Mouse (Mus musculus) heart, embryonic 14.5 days (tissue): ENCODE results near the gene Tpk1. TPM values are rescaled to one million over a fixed set of nuclear protein-coding genes. Genes with fewer than 3 reads are reported as not detected.

Experiments used
- ATAC-seq: fragments of 200-750 bp; cut with Nextera tagmentation; 2 replicates; pipeline ENCODE4 v1.8.0; 2017; ENCODE audit warnings: low read depth, moderate TSS enrichment; ENCODE audit not compliant: insufficient number of reproducible peaks, insufficient read depth, low FRiP score
- H3K27ac ChIP-seq, 2 experiments: fragments of 200-500 bp in 1 of 2; fragments of 300-500 bp in 1 of 2; sonication (generic) in 1 of 2; replicated peaks in 1 of 2; 2 replicates each; pipeline ENCODE4 v1.5.1; 2012 to 2014; ENCODE audit warnings: low read depth in 2 of 2, low read length in 2 of 2, control low read depth in 1 of 2, mild to moderate bottlenecking in 1 of 2, mixed read lengths in 1 of 2; ENCODE audit not compliant: control insufficient read depth in 1 of 2, insufficient read depth in 1 of 2
- H3K27me3 ChIP-seq: fragments of 300-500 bp; sonication (generic); 2 replicates; pipeline ENCODE4 v1.6.1; 2014; ENCODE audit warnings: mild to moderate bottlenecking, low read length, control low read depth; ENCODE audit not compliant: control insufficient read depth, insufficient read depth
- H3K36me3 ChIP-seq: fragments of 300-500 bp; sonication (generic); 2 replicates; pipeline ENCODE4 v1.6.1; 2014; ENCODE audit warnings: mild to moderate bottlenecking, control low read depth, low read length, mixed read lengths; ENCODE audit not compliant: control insufficient read depth, insufficient read depth
- H3K4me1 ChIP-seq, 2 experiments: fragments of 200-500 bp in 1 of 2; fragments of 300-500 bp in 1 of 2; sonication (generic) in 1 of 2; 2 replicates each; pipeline ENCODE4 v1.6.1; 2012 to 2014; ENCODE audit warnings: low read length in 2 of 2, control low read depth in 1 of 2, mixed read lengths in 1 of 2; ENCODE audit not compliant: control insufficient read depth in 2 of 2, insufficient read depth in 2 of 2
- H3K4me2 ChIP-seq: fragments of 300-500 bp; sonication (generic); 2 replicates; pipeline ENCODE4 v1.6.1; 2014; ENCODE audit warnings: mild to moderate bottlenecking, low read length
- H3K4me3 ChIP-seq, 2 experiments: fragments of 200-500 bp in 1 of 2; fragments of 300-500 bp in 1 of 2; sonication (generic) in 1 of 2; 2 replicates each; pipeline ENCODE4 v1.5.1; 2012 to 2014; ENCODE audit warnings: low read length in 2 of 2, mild to moderate bottlenecking in 2 of 2, control low read depth in 1 of 2, low read depth in 1 of 2, moderate library complexity in 1 of 2; ENCODE audit not compliant: control insufficient read depth in 1 of 2, insufficient read depth in 1 of 2
- H3K9ac ChIP-seq: fragments of 300-500 bp; sonication (generic); 2 replicates; pipeline ENCODE4 v1.6.1; 2014; ENCODE audit warnings: mild to moderate bottlenecking, low read length
- H3K9me3 ChIP-seq: fragments of 300-500 bp; sonication (generic); 2 replicates; pipeline ENCODE4 v1.6.1; 2016; ENCODE audit warnings: low read length, control low read depth; ENCODE audit not compliant: control insufficient read depth
- WGBS: fragments of 180-500 bp; shearing (Covaris S2); extraction: QIAGEN DNeasy Blood & Tissue Kit; methylation state at CpG from one replicate; pipeline ENCODE4 v1.1.7; 2014; 5-methylcytosine and 5-hydroxymethylcytosine counted together
- polyA plus RNA-seq: library from polyadenylated mRNA; unstranded; fragments of >200 nt; fragmentation: Nextera tagmentation; extraction: Ambion mirVana; gene quantifications from 2 replicates; pipeline ENCODE4 v1.2.1, GENCODE M21; 2014

Tpk1 gene
- polyA plus RNA-seq, 1 experiment from 2014 or later: 8.6 TPM

DNA sequence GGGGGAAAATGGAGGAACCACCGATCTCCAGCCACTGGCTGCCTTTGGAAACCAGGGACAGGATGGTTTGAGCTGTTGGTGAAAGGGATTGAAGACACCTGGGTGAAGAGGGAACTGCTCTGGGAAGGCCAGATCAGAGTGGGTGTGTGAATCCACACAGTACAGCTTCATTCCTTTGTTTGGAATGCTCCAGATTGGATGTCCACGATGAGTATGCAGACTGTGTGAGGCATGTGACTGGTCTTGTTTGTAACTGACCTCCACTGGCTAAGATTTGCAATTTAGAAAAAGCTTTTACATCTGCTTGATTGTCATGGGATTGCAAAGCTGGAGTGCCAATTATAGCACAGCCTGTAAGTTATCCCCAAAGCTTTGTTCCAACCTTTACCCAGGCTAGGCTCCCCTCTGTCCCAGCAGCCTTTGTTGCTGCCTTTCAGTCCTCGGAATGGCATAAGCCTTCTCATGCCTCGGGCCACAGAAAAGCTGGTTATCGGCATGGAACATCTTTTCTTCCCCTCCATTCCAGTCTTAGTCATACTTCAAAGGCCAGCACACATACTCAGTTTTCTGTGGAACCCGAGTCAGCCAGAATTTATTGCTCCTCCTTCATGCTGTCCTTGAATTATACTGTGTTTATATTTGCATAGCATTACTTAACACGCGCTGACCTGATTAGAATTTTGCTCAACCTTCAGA, 353.0 kb downstream of the Tpk1 start:
- no peaks in the 10 kb centered on the region for H3K36me3 ChIP-seq
- H3K4me1 ChIP-seq: no peaks in the 10 kb centered on the region
- no peaks in the 10 kb centered on the region for H3K9me3 ChIP-seq
- H3K9ac ChIP-seq: no peak overlapping the region
- no peaks in the 10 kb centered on the region for H3K27me3 ChIP-seq
- 74% methylated on average over 8 of the region's 8 CpGs for WGBS
- H3K4me2 ChIP-seq: no peak overlapping the region
- no peak overlapping the region for H3K27ac ChIP-seq
- H3K4me3 ChIP-seq: no peak overlapping the region
- no peak for ATAC-seq

- Histone ChIP-seq H3K9ac (no peak overlapping the region), H3K36me3 (no peaks in the 10 kb centered on the region), H3K4me3 (no peak overlapping the region), H3K27ac (no peak overlapping the region), H3K4me1 (no peaks in the 10 kb centered on the region), H3K9me3 (no peaks in the 10 kb centered on the region), H3K4me2 (no peak overlapping the region), H3K27me3 (no peaks in the 10 kb centered on the region)
- no peak for ATAC-seq
Measured at GRCm38 (mm10) chr6:43312546-43312945, 353.5 kb downstream of the Tpk1 start.

- WGBS: 48% methylated on average over 6 of the region's 6 CpGs
- no peak for ATAC-seq
- H3K9me3 ChIP-seq: no peaks in the 10 kb centered on the region
- no peak overlapping the region for H3K27ac ChIP-seq
- no peaks in the 10 kb centered on the region for H3K4me1 ChIP-seq
- no peaks in the 10 kb centered on the region for H3K27me3 ChIP-seq
- no peaks in the 10 kb centered on the region for H3K36me3 ChIP-seq
- H3K4me2 ChIP-seq: no peak overlapping the region
- H3K9ac ChIP-seq: no peak overlapping the region
- no peak overlapping the region for H3K4me3 ChIP-seq
Measured at GRCm38 (mm10) chr6:43310071-43310470, 356.0 kb downstream of the Tpk1 start.

GRCm38 (mm10) chr6:43309454-43309853, 356.6 kb downstream of the Tpk1 start, which contains the start of gene Nobox:
Gene Nobox (minus strand): TSS chr6:43309554.
- Histone ChIP-seq H3K9me3 (no peaks in the 10 kb centered on the region), H3K4me2 (no peak within 1 kb of the TSS), H3K27ac (no peak within 1 kb of the TSS), H3K27me3 (no peaks in the 10 kb centered on the region), H3K9ac (no peak within 1 kb of the TSS), H3K4me1 (no peaks in the 10 kb centered on the region), H3K36me3 (no peaks in the 10 kb centered on the region), H3K4me3 (no peak within 1 kb of the TSS)
- no peak for ATAC-seq
- 49% methylated on average over 16 of the region's 16 CpGs for WGBS

GRCm38 (mm10) chr6:43297508-43297850, 368.6 kb downstream of the Tpk1 start:
- Histone ChIP-seq H3K4me3 (no peak overlapping the region), H3K27me3 (no peaks in the 10 kb centered on the region), H3K27ac (no peak overlapping the region), H3K36me3 (no peaks in the 10 kb centered on the region), H3K9ac (no peak overlapping the region), H3K4me1 (peaks cover 0 to 4% of the 10 kb centered on the region in 2 experiments; a peak in 1 of 4 replicates), H3K4me2 (0 out of 2 replicates have a peak overlapping the region, but pooled peaks have one; percentile 16), H3K9me3 (no peaks in the 10 kb centered on the region)
- ATAC-seq: no peak
- WGBS: 38% methylated on average over 2 of the region's 2 CpGs

GRCm38 (mm10) chr6:43296798-43297507, 369.1 kb downstream of the Tpk1 start:
- H3K4me1 ChIP-seq: peaks cover 0 to 4% of the 10 kb centered on the region in 2 experiments; a peak in 1 of 4 replicates
- H3K9ac ChIP-seq: no peak overlapping the region
- no peak overlapping the region for H3K4me2 ChIP-seq
- H3K4me3 ChIP-seq: no peak overlapping the region
- 35% methylated on average over 7 of the region's 7 CpGs for WGBS
- H3K27me3 ChIP-seq: no peaks in the 10 kb centered on the region
- H3K36me3 ChIP-seq: no peaks in the 10 kb centered on the region
- H3K9me3 ChIP-seq: no peaks in the 10 kb centered on the region
- H3K27ac ChIP-seq: no peak overlapping the region
- no peak for ATAC-seq

- Histone ChIP-seq H3K4me3 (no peak overlapping the region), H3K9ac (no peak overlapping the region), H3K9me3 (no peaks in the 10 kb centered on the region), H3K36me3 (no peaks in the 10 kb centered on the region), H3K4me1 (peaks cover 0 to 4% of the 10 kb centered on the region in 2 experiments; a peak in 1 of 4 replicates), H3K27me3 (no peaks in the 10 kb centered on the region), H3K4me2 (no peak overlapping the region), H3K27ac (no peak overlapping the region)
- whole genome bisulfite sequencing: 11% methylated on average over 5 of the region's 5 CpGs
- ATAC-seq: no peak; the same call in 1 of the 2 replicates
Measured at GRCm38 (mm10) chr6:43295908-43296307, 370.2 kb downstream of the Tpk1 start.
